Mouse (Mus musculus) limb, embryonic 14.5 days (tissue): ENCODE results near the gene Rfwd3. TPM values are rescaled to one million over a fixed set of nuclear protein-coding genes. Genes with fewer than 3 reads are reported as not detected.

Experiments
- ATAC-seq: fragments of 200-750 bp; cut with Nextera tagmentation; 2 replicates; pipeline ENCODE4 v1.8.0; 2017; ENCODE audit warnings: low read depth, moderate number of reproducible peaks, moderate TSS enrichment; ENCODE audit not compliant: low FRiP score
- DNase-seq: peaks from one replicate; pipeline ENCODE4 v3.0.0-alpha.2; 2015; ENCODE audit warnings: low spot score
- H3K27ac ChIP-seq: fragments of 300-500 bp; sonication (generic); replicated peaks from 2 replicates; pipeline ENCODE4 v1.5.1; 2014; ENCODE audit warnings: low read depth, mild to moderate bottlenecking, low read length, moderate library complexity, mixed read lengths
- H3K27me3 ChIP-seq: fragments of 300-500 bp; sonication (generic); 2 replicates; pipeline ENCODE4 v1.6.1; 2014; ENCODE audit warnings: low read length, mixed read lengths; ENCODE audit not compliant: control insufficient read depth, insufficient read depth
- H3K36me3 ChIP-seq: fragments of 300-500 bp; sonication (generic); 2 replicates; pipeline ENCODE4 v1.6.1; 2014; ENCODE audit warnings: mild to moderate bottlenecking, low read length, moderate library complexity, mixed read lengths; ENCODE audit not compliant: control insufficient read depth, insufficient read depth
- H3K4me1 ChIP-seq: fragments of 300-500 bp; sonication (generic); 2 replicates; pipeline ENCODE4 v1.6.1; 2014; ENCODE audit warnings: antibody characterized with exemption, low read length, mixed read lengths; ENCODE audit not compliant: control insufficient read depth, insufficient read depth
- H3K4me2 ChIP-seq: fragments of 300-500 bp; sonication (generic); replicated peaks from 2 replicates; pipeline ENCODE4 v1.6.1; 2014; ENCODE audit warnings: low read depth, mild to moderate bottlenecking, low read length, moderate library complexity; ENCODE audit not compliant: severe bottlenecking
- H3K4me3 ChIP-seq: fragments of 300-500 bp; sonication (generic); replicated peaks from 2 replicates; pipeline ENCODE4 v1.5.1; 2014; ENCODE audit warnings: low read length
- H3K9ac ChIP-seq: fragments of 300-500 bp; sonication (generic); 2 replicates; pipeline ENCODE4 v1.6.1; 2014; ENCODE audit warnings: mild to moderate bottlenecking, low read depth, low read length, moderate library complexity; ENCODE audit not compliant: severe bottlenecking
- H3K9me3 ChIP-seq: fragments of 300-500 bp; sonication (generic); 2 replicates; pipeline ENCODE4 v1.6.1; 2016; ENCODE audit warnings: low read length; ENCODE audit not compliant: control insufficient read depth
- POLR2A ChIP-seq: fragments of 200-500 bp; IDR thresholded peaks from 2 replicates; pipeline ENCODE4 v1.8.0; 2012; ENCODE audit warnings: inconsistent platforms, mild to moderate bottlenecking, moderate library complexity, borderline replicate concordance; ENCODE audit not compliant: insufficient read depth, insufficient read length; ENCODE audit errors: extremely low read depth
- WGBS: fragments of 180-500 bp; shearing (Covaris S2); extraction: QIAGEN DNeasy Blood & Tissue Kit; methylation state at CpG from one replicate; pipeline ENCODE4 v1.1.7; 2014; 5-methylcytosine and 5-hydroxymethylcytosine counted together
- polyA plus RNA-seq, 2 experiments: library from polyadenylated mRNA; depleted of rRNA in 1 of 2; stranded (reverse) in 1 of 2; unstranded in 1 of 2; fragments of >200 nt; fragmentation: Nextera tagmentation in 1 of 2; extraction: Ambion mirVana in 1 of 2; gene quantifications; 2 replicates each; pipeline versions ENCODE4 v1.2.1 to v1.2.3; 2012 to 2014

Gene Rfwd3
- polyA plus RNA-seq, 2 experiments = 28.3 to 39.7 TPM

DNA sequence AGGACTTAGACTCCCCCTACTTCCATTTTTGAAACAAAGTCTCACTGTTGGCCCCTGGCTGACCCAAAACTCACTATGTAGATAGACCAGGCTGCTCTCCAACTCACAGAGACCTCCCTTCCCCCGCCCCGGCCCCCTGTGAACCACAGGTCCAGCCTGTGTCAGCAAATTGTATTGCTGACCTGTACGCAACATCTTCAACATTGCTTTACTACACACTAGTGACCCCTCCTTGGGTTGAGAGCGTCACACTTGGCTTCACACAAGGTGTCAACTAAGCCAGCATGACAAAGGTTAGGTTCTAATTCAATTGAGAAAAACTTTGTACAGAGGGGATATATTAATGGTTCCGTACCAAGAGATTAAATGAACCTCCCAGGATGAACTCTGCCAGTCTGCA is 39.8 kb downstream of the Rfwd3 start:
- Histone ChIP-seq H3K36me3 (no peaks in the 10 kb centered on the region), H3K9me3 (no peaks in the 10 kb centered on the region), H3K4me2 (peak overlapping the region; percentile 46; the same call in 1 of the 2 replicates), H3K27ac (no peak overlapping the region), H3K9ac (no peak overlapping the region), H3K4me1 (peaks cover 6% of the 10 kb centered on the region; the same call in 1 of the 2 replicates), H3K4me3 (no peak overlapping the region), H3K27me3 (no peaks in the 10 kb centered on the region)
- ATAC-seq (no peak), DNase-seq (no peak)
- 97% methylated on average over 5 of the region's 5 CpGs for WGBS
- TF ChIP-seq POLR2A = no peak

DNA sequence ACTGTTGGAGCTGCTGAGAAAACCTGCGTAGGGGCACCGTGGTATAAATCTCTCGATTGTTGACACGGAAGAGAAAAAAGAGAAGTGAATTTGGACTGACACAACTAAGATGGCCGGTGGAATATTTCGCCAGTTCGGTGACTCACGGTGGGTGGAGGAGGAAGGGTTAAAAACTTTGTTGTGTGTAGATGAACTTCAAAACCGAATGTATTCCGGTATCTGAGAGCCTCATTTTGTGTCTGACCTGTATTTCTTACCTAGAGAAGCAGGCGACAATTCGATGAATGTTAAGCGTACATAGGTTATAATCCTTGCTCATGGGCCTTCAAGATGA is 40.6 kb downstream of the Rfwd3 start:
- H3K27ac ChIP-seq = peak overlapping the region; percentile 99
- peak overlapping the region; percentile 87 for H3K4me3 ChIP-seq
- DNase-seq (no peak), ATAC-seq (peak; percentile 30; the same call in 1 of the 2 replicates)
- H3K9ac ChIP-seq = peak overlapping the region; percentile 93
- H3K9me3 ChIP-seq = no peaks in the 10 kb centered on the region
- H3K4me1 ChIP-seq = peaks cover 6% of the 10 kb centered on the region; the same call in 1 of the 2 replicates
- H3K4me2 ChIP-seq = peak overlapping the region; percentile 46
- H3K36me3 ChIP-seq = no peaks in the 10 kb centered on the region
- TF ChIP-seq POLR2A = no peak
- H3K27me3 ChIP-seq = no peaks in the 10 kb centered on the region
- WGBS = 12% methylated on average over 13 of the region's 13 CpGs

DNA sequence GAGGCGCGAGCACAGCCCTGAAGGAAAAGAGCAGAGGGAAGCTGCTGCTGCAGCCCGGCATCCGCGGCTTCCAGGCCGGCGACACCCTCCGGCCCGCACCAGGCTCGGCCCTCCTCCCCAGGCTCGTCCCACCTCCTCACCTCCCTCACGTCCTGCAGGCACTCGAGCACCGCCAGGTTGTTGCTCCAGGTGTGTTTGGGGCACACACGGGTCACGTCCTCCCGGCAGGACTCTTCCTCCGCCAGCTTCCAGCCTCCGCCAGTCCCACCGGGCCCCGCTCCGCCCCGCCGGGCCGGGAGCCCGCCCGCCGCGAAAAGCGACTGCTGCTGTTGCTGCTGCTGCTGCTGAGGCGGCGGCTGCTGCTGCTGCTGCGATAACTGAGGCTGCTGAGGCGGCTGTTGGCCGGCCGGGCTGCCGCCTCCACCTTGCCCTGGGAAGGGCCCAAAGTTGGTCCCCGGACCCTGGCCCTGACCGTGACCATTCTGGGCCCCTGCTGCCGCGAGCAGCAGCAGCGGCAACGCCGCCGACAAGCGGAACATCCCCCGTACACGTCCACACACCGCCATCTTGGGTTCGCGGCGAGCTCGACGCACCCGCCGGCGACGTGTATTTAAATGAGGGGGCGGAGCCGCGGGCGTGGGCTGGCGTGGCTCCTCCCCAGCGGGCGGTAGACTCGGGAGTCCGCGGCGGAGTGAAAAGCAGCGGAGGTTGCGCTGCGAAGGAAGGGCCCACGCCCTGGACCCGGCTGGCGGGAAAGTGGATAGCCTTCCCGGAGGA is 41.2 kb downstream of the Rfwd3 start, which contains the start of gene Glg1:
TSS of gene Glg1 (minus strand) at position 586 of the 777 bp plus-strand sequence.
- Histone ChIP-seq H3K9me3 (no peaks in the 10 kb centered on the region), H3K27ac (peak within 1 kb of the TSS; percentile 99), H3K27me3 (no peaks in the 10 kb centered on the region), H3K9ac (peak within 1 kb of the TSS; percentile 93), H3K4me3 (peak within 1 kb of the TSS; percentile 87), H3K36me3 (no peaks in the 10 kb centered on the region), H3K4me2 (peak within 1 kb of the TSS; percentile 46), H3K4me1 (peaks cover 6% of the 10 kb centered on the region; the same call in 1 of the 2 replicates)
- ATAC-seq (peak; percentile 96), DNase-seq (peak; percentile 88)
- WGBS = under 1% methylated on average over 66 of the region's 76 CpGs
- TF ChIP-seq POLR2A = peak; percentile 96

DNA sequence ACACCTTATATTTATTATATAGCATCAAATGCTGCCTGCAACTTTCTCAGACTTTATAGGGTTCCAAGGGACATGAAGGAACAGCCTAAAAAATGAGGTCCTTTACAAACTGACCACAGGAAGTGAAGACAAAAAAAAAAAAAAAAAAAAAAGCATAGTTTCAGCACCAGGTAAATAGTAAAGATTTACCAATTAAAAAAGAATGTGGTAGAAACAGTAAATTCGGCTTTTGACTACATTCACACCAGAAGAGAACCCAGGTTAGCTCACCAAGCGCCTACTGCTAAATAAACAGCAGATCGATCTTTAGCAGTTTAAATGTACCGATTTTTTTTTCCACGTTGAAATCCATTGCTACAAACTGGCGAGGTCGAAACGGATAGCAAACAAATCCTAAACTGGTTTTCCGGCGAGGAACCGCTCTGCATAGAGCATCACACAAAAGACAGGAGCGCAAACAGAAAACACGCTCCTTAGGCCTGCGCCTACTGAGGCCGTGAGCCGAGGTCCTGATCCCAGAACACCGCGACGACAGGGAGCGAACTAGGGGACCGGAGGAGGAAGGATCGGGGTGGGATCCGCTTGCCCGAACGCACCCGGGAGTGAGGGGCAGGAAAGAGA is 41.9 kb downstream of the Rfwd3 start:
- ATAC-seq (peak; percentile 56), DNase-seq (no peak)
- TF ChIP-seq POLR2A = no peak
- peak overlapping the region; percentile 87 for H3K4me3 ChIP-seq
- no peaks in the 10 kb centered on the region for H3K27me3 ChIP-seq
- no peaks in the 10 kb centered on the region for H3K36me3 ChIP-seq
- H3K4me1 ChIP-seq = peaks cover 6% of the 10 kb centered on the region; the same call in 1 of the 2 replicates
- under 1% methylated on average over 19 of the region's 26 CpGs for WGBS
- peak overlapping the region; percentile 93 for H3K9ac ChIP-seq
- no peaks in the 10 kb centered on the region for H3K9me3 ChIP-seq
- peak overlapping the region; percentile 46 for H3K4me2 ChIP-seq
- peak overlapping the region; percentile 99 for H3K27ac ChIP-seq

DNA sequence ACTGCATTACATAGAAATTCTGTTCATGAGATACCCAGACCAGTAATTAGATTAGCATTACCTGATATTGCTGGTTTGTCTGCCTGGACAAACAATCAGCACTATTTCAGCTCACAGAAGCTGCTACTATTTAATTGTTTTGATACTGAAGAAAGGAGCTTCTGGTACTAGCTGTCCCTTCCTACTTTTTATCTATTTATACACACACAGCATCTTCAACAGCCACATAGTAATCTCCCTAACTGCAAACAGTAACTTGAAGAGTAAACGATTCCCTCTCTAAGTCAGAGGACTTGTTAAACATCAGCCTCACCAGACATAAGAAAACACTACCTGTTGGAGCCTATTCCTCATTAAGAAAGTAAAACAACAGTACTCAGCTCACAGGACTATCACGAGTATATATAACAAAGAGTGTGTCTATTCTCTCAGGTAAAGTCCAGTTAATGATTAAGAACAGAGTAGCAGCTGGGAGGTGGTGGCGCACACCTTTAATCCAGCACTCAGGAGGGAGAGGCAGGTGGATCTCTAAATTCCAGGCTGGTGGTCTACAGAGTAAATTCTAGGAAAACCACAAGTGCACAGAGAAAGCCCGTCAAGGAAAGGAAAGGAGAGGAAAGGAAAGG is 47.4 kb downstream of the Rfwd3 start:
- DNase-seq (no peak), ATAC-seq (no peak)
- no peaks in the 10 kb centered on the region for H3K27me3 ChIP-seq
- H3K36me3 ChIP-seq = no peaks in the 10 kb centered on the region
- TF ChIP-seq POLR2A = no peak
- WGBS = 81% methylated on average over 4 of the region's 4 CpGs
- no peak overlapping the region for H3K27ac ChIP-seq
- peaks cover 4% of the 10 kb centered on the region; the same call in 1 of the 2 replicates for H3K4me1 ChIP-seq
- no peaks in the 10 kb centered on the region for H3K9me3 ChIP-seq
- no peak overlapping the region for H3K4me2 ChIP-seq
- no peak overlapping the region for H3K4me3 ChIP-seq
- H3K9ac ChIP-seq = no peak overlapping the region
